Mouse (Mus musculus) liver, embryonic 16.5 days (tissue): ENCODE data around the gene Cox19. TPM values are rescaled to one million over a fixed set of nuclear protein-coding genes. Genes with fewer than 3 reads are reported as not detected.

ENCODE experiments used
- ATAC-seq: fragments of 200-750 bp; cut with Nextera tagmentation; 2 replicates; pipeline ENCODE4 v1.8.0; 2017; ENCODE audit warnings: low read depth, mild to moderate bottlenecking, moderate number of reproducible peaks, moderate library complexity
- H3K27ac ChIP-seq: fragments of 300-500 bp; sonication (generic); 2 replicates; pipeline ENCODE4 v1.5.1; 2014; ENCODE audit warnings: mild to moderate bottlenecking, low read length
- H3K27me3 ChIP-seq: fragments of 300-500 bp; sonication (generic); 2 replicates; pipeline ENCODE4 v1.6.1; 2014; ENCODE audit warnings: low read depth, low read length, mixed read lengths; ENCODE audit not compliant: control insufficient read depth, insufficient read depth
- H3K36me3 ChIP-seq: fragments of 300-500 bp; sonication (generic); 2 replicates; pipeline ENCODE4 v1.6.1; 2014; ENCODE audit warnings: mild to moderate bottlenecking; ENCODE audit not compliant: control insufficient read depth, insufficient read depth
- H3K4me1 ChIP-seq: fragments of 300-500 bp; sonication (generic); 2 replicates; pipeline ENCODE4 v1.6.1; 2014; ENCODE audit warnings: low read depth, low read length, mixed read lengths; ENCODE audit not compliant: control insufficient read depth
- H3K4me2 ChIP-seq: fragments of 300-500 bp; sonication (generic); 2 replicates; pipeline ENCODE4 v1.6.1; 2014; ENCODE audit warnings: low read depth, low read length, mixed read lengths
- H3K4me3 ChIP-seq: fragments of 300-500 bp; sonication (generic); 2 replicates; pipeline ENCODE4 v1.5.1; 2014; ENCODE audit warnings: low read depth, mild to moderate bottlenecking, low read length
- H3K9ac ChIP-seq: fragments of 300-500 bp; sonication (generic); 2 replicates; pipeline ENCODE4 v1.6.1; 2014; ENCODE audit warnings: low read depth, low read length
- H3K9me3 ChIP-seq: fragments of 300-500 bp; sonication (generic); replicated peaks from 2 replicates; pipeline ENCODE4 v1.6.1; 2016; ENCODE audit warnings: low read length; ENCODE audit not compliant: control insufficient read depth
- WGBS: fragments of 180-500 bp; shearing (Covaris S2); extraction: QIAGEN DNeasy Blood & Tissue Kit; methylation state at CpG from one replicate; pipeline ENCODE4 v1.1.7; 2014; ENCODE audit not compliant: insufficient replicate concordance; 5-methylcytosine and 5-hydroxymethylcytosine counted together
- polyA plus RNA-seq: library from polyadenylated mRNA; unstranded; fragments of >200 nt; fragmentation: Nextera tagmentation; extraction: Ambion mirVana; gene quantifications from 2 replicates; pipeline ENCODE4 v1.2.1, GENCODE M21; 2015

Cox19 gene
- polyA plus RNA-seq, 1 experiment from 2014 or later = 42.2 TPM

DNA sequence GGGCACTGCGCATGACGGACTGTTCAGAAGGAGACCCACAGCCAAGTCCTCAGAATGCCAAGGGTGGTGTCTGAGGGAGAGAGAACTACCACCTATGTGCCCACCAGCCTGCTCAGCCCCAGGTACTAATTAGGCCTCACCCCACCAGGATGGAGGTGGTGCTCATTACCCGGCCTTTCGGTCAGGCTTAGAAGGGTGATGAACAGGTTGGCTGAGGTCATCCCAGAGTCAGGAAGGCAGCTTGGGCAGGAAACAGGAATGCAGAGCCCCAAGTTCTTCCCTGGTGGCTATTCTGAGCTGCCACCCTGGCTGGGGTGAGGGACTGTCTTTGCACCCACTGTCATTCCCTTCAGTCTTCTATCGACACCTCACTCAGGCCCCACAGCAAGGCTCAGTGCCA, 34.8 kb upstream of the Cox19 start:
- Histone ChIP-seq H3K27me3 (no peaks in the 10 kb centered on the region), H3K9ac (peak overlapping the region; percentile 47), H3K9me3 (no peaks in the 10 kb centered on the region), H3K27ac (peak overlapping the region; percentile 100), H3K4me3 (no peak overlapping the region), H3K4me1 (peaks cover 85% of the 10 kb centered on the region), H3K4me2 (peak overlapping the region; percentile 43), H3K36me3 (peaks cover 7% of the 10 kb centered on the region)
- ATAC-seq = no peak
- 89% methylated on average over 5 of the region's 5 CpGs for WGBS

DNA sequence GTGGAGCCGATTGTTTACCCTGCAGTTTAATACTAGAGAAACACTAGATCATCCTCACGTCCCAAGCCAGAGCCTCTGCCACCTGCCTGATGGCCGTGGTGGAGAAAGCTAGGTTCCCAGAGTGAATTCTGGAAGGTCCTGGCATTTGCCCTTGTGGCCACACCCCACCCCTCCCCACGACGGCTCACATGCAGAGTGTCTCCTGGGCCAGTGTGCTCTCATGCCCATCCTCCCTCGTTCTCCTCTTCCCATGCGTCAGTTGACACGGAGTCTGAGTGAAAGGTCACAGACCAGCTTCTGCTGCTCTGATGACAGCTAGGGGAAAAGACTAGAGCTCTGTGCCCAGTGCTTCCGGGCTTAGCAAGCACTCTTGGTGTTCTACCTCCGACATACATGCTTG, 33.3 kb upstream of the Cox19 start:
- Histone ChIP-seq H3K4me2 (peak overlapping the region; percentile 33), H3K27me3 (no peaks in the 10 kb centered on the region), H3K36me3 (peaks cover 7% of the 10 kb centered on the region), H3K9me3 (no peaks in the 10 kb centered on the region), H3K4me3 (no peak overlapping the region), H3K9ac (peak overlapping the region; percentile 95), H3K27ac (peak overlapping the region; percentile 100), H3K4me1 (peaks cover 87% of the 10 kb centered on the region)
- WGBS = 57% methylated on average over 10 of the region's 10 CpGs
- no peak for ATAC-seq

DNA sequence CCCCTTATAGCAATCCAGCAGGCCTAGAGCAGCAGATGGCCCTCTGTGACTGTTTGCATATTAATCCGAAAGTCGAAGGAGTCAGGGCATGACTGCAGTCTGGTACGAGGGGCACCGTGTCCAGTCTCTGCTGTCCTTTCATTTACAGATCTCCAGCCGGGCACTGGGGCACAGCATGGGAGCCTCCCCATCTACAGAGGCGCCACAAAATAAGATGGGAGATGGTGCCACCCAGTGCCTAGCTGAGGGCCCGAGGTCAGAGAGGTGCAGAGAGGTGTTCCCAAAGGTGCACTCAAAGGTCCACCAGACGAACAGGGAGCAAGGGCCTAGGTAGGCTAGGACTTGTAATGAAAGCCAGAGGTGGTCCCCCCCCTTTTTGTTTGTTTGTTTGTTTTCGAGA, 32.0 kb upstream of the Cox19 start:
- Histone ChIP-seq H3K27ac (peak overlapping the region; percentile 100), H3K4me2 (peak overlapping the region; percentile 96), H3K4me3 (peak overlapping the region; percentile 99), H3K9ac (peak overlapping the region; percentile 95), H3K9me3 (no peaks in the 10 kb centered on the region), H3K36me3 (peaks cover 7% of the 10 kb centered on the region), H3K27me3 (no peaks in the 10 kb centered on the region), H3K4me1 (peaks cover 87% of the 10 kb centered on the region)
- no peak for ATAC-seq
- WGBS = 34% methylated on average over 9 of the region's 9 CpGs

DNA sequence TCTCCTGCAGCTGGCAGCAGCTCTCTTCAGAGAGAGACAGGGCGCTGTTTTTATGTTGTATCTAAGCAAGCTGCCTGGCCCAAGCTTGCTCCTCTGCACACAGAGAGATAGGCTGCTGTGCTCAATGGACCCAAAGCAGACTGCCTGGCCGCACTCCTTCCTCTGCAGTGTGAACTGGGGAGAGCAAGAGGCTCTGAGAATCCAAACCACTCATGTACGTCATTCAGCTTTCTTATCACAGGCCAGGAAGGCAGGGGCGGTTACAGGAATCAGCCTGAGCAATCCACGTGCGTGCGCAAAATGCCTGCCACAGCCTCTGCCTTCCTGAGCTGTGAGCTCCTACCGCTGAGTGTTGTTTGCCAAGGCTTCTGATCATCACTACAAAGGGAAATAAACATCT, 31.5 kb upstream of the Cox19 start:
- peak overlapping the region; percentile 96 for H3K4me2 ChIP-seq
- H3K9me3 ChIP-seq = no peaks in the 10 kb centered on the region
- ATAC-seq = peak; percentile 65
- H3K36me3 ChIP-seq = peaks cover 7% of the 10 kb centered on the region
- H3K4me3 ChIP-seq = peak overlapping the region; percentile 99
- peaks cover 87% of the 10 kb centered on the region for H3K4me1 ChIP-seq
- peak overlapping the region; percentile 100 for H3K27ac ChIP-seq
- peak overlapping the region; percentile 95 for H3K9ac ChIP-seq
- no peaks in the 10 kb centered on the region for H3K27me3 ChIP-seq
- 11% methylated on average over 8 of the region's 8 CpGs for WGBS

DNA sequence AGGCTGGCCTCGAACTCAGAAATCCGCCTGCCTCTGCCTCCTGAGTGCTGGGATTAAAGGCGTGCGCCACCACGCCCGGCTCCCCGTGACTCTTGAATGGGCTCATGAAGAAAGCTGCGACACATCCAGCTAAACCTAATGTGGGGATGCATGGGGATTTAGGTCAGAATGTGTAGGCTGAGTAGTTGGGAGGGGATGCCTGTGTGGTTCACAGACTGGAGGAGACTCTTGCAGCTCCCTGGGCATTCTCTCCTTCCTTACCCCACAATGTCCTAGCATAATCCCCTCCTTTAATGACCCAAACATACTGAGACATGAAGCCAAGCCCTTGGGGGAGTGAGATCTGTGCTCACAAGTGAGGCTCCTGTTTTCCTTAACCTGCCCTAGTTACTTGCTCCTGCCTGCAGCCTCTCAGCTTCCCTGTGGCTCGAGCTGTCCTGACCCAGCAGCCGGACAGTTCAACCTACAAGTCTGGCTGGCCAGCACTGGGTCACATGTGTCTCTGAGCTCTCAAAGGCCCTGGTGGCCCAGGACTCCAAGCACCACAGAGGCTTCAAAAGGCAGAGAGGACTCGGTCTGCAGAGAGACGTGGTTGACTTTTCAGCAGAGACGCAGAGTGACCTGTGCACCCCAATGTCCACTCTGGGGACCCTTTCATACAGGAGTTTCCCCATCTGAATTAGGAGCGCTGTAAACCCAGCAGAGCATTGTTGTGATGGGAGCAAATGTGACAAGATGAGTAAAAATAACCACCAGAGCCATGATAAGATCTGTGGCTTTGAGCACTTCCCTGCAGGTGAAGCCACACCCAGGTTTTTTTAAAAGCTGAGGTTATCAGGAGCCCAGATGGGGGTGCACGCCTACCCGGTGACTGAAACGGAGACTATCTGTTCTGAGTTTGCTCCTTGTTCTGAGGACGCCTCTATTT, 30.6 kb upstream of the Cox19 start:
- 28% methylated on average over 18 of the region's 18 CpGs for WGBS

DNA sequence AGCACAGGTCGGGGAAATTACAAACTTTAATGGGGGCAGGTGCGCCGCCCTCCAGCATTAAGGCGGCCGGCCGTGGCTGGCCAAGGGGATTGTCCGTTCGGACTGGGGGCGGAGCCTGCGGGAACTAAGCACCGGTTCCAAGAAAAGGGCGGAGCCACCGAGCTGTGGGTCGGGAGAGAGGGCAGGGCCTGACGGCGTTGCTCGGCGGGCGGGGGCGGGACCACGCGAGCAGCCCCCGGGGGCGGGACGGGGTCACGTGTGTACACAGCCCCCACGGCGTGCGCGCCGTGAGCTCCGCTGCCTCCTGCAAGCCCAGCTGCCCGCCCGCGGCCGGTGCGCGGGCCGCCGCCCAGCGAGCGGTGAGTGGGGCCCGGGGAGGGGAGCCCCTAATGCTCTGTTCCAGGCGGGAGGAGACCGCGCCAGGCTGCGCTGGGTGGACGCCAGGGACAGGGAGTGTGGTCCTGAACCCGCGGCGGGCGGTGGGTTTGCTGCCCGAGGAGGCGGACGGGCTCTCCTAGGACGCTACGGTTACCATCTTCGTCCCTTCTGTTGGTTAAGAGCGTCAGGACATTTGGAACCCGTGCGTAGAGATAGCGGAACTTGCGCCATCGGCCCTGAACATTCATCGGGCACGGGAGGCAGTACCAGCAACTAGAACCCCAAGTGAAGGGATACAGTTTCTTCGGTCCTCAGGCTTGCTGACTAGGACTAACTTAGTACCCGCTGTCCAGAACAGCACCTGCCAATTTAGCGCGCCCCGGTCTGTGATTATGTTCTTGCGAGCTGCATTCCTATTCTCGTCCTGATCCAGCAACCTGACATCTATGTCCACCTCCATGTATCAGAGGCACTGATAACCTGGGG, 29.4 kb upstream of the Cox19 start:
- Histone ChIP-seq H3K4me1 (peaks cover 80% of the 10 kb centered on the region), H3K9me3 (no peaks in the 10 kb centered on the region), H3K27ac (peak overlapping the region; percentile 100), H3K4me3 (peak overlapping the region; percentile 99), H3K9ac (peak overlapping the region; percentile 95), H3K27me3 (no peaks in the 10 kb centered on the region), H3K4me2 (peak overlapping the region; percentile 96), H3K36me3 (peaks cover 4% of the 10 kb centered on the region; the same call in 1 of the 2 replicates)
- peak; percentile 79 for ATAC-seq
- WGBS = under 1% methylated on average over 72 of the region's 73 CpGs

More for the DNA sequence above, 30.6 kb upstream of the Cox19 start:
- Histone ChIP-seq H3K9me3 (no peaks in the 10 kb centered on the region), H3K27ac (peak overlapping the region; percentile 100), H3K4me1 (peaks cover 87% of the 10 kb centered on the region), H3K9ac (peak overlapping the region; percentile 95), H3K27me3 (no peaks in the 10 kb centered on the region), H3K4me3 (peak overlapping the region; percentile 99), H3K4me2 (peak overlapping the region; percentile 96), H3K36me3 (peaks cover 7% of the 10 kb centered on the region)
- ATAC-seq = peak; percentile 56

DNA sequence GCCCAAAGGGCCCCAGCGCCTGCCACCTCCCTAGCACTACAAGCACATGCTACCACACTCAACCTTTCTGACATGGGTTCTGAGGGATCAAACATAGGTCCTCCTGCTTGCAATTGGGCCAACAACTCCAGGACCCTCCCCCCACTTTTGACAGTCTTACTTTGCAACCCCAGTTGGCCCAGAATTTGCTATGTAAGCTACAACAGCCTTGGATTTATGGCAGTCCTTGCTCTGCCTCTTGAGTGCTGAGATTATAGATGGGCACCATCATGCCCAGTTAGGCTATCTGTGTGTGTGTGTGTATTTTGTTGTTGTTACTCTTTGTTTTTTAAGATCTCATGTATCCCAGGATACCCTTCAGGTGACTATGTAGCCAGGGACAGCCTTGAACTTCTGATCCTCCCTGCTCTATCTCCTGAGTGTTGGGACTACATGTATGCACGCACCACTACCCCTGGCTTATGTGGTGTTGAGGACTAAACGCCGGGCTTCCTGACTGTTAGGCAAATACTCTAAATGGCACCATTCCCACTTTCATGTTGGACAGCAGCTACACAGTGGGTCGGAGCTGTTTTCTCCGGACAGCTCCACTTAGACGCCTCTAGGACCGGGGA, 28.7 kb upstream of the Cox19 start:
- ATAC-seq = peak; percentile 1; the same call in 1 of the 2 replicates
- Histone ChIP-seq H3K27me3 (no peaks in the 10 kb centered on the region), H3K4me3 (peak overlapping the region; percentile 99), H3K9ac (peak overlapping the region; percentile 95), H3K36me3 (no peaks in the 10 kb centered on the region), H3K27ac (peak overlapping the region; percentile 100), H3K4me1 (peaks cover 77% of the 10 kb centered on the region), H3K9me3 (no peaks in the 10 kb centered on the region), H3K4me2 (peak overlapping the region; percentile 96)
- WGBS = 5% methylated on average over 8 of the region's 8 CpGs

DNA sequence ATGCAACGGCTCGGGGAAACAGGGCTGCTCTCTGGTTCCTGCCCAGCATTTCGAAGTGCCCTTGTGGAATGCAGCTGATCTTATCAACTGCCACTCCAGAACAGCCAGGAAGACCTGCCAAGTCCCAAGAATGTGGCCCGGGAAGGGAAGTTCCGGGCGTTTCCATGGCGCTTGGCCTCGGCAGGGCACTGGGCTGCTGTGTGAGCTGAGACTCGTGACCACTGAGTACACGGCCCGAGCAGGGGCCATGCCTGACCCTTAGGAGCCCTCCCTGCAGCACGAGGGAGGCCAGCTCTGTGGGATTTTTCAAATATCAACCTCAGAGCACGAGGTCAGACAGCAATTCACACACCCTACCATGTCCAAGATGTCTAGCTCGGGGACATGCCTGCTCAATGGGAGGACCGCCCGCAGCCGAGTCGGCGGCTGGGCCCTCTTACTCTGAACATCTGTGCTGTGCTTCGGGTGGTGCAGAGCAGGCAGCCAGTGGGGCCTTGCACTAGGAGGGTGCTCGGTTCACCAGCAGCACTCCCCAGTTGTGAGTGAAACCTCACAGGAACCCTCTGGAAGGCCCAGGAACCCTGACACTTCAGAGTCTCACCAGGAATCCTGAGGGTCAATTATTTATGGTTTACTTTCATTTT, 27.9 kb upstream of the Cox19 start:
- Histone ChIP-seq H3K27me3 (no peaks in the 10 kb centered on the region), H3K9ac (peak overlapping the region; percentile 95), H3K4me2 (peak overlapping the region; percentile 96), H3K4me3 (peak overlapping the region; percentile 99), H3K4me1 (peaks cover 77% of the 10 kb centered on the region), H3K27ac (peak overlapping the region; percentile 100), H3K36me3 (no peaks in the 10 kb centered on the region), H3K9me3 (no peaks in the 10 kb centered on the region)
- no peak for ATAC-seq
- 16% methylated on average over 21 of the region's 21 CpGs for WGBS
